Mouse (Mus musculus) heart, postnatal 25 days (tissue): ENCODE data around the gene Kcnn3. TPM values are rescaled to one million over a fixed set of nuclear protein-coding genes. Genes with fewer than 3 reads are reported as not detected.

Experiments used
- DNase-seq: peaks from one replicate; pipeline ENCODE4 v3.0.0; 2022; ENCODE audit warnings: low spot score
- intact Hi-C: fragments of 180-260 bp; cut with DNase I; formaldehyde crosslinking; loops from one replicate; pipeline ENCODE4 v1.15.1; 2025
- total RNA-seq, 2 experiments: library from RNA; stranded (reverse); gene quantifications; 2 replicates each; pipeline ENCODE4 v1.2.3; 2021

Gene Kcnn3
- total RNA-seq, 2 experiments from 2014 or later = 2.3 to 2.8 TPM

DNA sequence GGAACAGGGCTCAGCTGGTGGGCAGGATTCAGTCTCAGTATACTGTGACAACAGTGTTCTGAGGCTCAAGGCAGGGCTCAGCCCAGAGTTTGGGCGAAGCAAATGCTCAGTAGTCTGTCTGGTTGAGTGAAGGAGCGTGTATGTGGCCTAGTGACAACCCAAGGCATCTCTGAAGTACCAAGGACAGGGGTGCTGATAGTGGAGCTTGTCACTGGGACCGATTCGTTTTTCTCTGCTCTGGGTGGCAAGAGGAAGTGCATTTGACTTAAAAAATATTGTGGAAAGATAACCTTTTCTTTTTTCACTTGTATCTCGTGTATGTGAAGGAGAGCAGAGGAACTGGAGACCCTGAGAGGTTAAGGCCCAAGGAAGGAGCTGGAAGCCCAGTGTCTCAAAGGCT is 37.8 kb downstream of the Kcnn3 start:
- DNase-seq = no peak
- intact Hi-C loops = no loop called here

DNA sequence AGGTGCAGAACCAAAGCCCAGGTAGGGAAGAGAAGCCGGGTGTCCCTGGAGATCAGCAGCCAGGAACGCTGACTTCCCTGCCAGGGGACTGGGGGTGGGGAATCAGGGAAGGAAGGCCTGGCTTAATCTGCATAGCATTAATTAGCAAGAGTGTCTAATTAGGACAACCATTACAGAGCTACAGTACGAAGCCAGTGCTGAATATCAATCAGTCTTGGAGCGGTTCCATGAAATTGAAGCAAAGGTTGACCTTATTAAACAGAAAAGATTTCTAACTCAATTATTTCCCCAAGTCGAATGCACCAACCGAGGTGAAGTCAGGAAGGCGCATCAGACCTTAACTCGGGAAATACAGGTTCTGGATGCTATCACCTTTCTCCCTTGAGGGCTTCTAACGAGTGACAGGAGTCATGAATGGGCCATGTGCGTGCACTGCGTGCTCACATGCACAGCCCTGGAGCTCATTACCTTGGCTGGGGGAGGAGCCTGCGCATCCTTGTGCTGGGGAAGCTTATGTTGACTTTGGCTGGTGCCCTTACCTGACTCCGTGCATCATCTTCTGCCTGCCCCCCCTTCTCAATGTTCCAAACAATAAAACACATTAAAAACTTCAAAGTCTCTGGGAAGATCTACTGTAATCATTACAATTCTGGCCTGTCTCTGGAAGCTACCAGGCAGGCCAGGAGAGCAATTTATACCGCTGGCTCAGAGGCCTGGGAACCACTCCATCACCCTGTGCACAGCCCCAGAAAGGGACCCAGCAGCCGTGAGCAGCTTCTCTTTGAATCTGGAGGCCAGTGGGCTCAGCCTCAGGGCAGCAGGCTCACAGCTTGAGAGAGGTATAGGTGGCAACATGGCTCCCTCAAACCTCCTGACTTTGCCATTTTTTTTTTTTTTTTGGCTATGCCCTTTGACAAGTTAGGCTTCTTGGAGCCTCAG is 39.3 kb downstream of the Kcnn3 start:
- DNase-seq = no peak
- intact Hi-C loops = no loop called here

DNA sequence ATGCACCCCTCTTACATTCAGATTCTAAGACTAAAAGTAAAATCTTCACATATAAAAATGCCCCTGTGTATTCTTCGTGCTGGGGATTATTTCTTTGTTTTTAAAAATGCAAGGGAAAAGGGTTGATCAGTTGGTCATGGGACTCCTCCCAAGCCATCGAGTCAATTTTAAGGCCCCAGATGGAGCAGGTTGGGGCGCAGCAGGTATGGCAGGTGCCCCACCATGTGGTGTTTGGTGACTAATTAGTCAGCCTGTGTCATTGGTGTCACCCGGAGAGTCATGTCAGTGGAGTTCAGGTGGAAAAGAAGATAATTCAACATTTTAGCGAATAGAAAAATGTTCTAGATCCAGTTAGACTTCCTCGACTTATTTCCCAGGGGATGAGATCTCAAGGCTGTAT is 41.4 kb downstream of the Kcnn3 start:
- no peak for DNase-seq
- intact Hi-C loops = no loop called here

DNA sequence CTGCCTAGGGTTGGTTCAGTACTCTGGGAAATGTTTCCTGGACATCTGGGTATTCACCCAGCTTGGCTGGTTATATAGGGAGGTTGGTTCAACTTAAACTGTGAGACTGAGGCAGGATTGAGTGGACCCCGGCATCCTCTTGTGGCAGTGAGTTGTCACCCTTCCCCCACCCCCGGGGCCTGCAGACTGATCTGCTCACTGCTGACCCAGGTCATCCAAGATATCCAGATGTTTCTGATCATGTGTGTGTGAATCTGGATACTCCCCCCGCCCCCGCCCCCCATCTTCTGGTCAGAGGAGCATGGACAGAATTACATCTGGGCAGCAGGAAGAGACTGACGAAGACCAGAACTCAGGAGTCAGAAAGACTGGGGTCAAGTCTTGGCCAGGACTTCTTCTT is 45.4 kb downstream of the Kcnn3 start:
- no peak for DNase-seq
- intact Hi-C loops = no loop called here

DNA sequence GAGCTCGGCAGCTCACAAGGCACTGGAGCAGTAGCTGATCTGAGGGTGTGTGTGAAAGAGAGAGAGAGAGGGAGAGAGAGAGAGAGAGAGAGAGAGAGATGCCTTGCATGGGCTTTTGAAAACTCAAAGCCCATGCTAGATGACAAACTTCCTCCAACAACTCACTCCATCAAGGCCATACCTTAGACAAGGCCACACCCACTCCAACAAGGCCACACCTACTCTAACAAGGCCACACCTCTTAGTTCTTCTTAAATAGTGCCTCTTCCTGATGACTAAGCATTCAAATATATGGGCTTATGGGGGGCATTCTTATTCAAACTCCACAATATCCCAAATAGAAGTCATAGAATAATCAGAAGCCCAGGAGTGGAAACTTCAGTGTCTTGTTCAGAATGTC is 49.1 kb downstream of the Kcnn3 start:
- intact Hi-C loops = no loop called here
- no peak for DNase-seq

DNA sequence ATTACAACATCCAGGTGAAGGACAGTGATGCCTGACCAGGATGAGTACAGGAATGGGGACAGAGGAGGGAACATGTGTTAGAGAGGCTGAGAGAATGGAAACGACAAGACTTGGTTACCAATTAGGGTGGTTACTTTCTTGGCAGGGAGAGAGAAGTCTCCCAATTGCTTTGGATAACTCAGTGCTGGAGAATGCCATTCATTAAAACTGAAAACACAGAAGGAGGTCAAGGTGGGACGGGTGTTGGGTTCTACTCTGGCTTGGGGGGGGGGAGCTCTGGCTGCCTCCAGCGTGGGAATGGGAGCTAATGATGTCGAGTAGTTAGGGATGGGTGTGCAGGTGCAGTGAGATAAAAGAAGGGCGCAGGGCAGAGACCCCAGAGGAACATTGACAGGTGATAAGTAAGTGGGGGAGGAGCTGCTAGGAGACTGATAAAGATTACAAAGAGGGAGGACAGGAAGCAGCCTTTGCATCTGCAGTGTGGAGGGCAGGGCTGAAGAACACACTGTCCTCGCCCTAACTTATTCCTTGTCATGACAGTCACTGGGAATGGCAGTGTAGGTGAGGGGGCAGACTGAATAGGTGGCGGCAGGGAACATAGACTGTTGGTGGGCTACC is 49.9 kb downstream of the Kcnn3 start:
- intact Hi-C loops = loop anchor here (5.0 kb wide), 1 partner anchor 117 kb away; no protein-coding TSS in a partner anchor
- no peak for DNase-seq

DNA sequence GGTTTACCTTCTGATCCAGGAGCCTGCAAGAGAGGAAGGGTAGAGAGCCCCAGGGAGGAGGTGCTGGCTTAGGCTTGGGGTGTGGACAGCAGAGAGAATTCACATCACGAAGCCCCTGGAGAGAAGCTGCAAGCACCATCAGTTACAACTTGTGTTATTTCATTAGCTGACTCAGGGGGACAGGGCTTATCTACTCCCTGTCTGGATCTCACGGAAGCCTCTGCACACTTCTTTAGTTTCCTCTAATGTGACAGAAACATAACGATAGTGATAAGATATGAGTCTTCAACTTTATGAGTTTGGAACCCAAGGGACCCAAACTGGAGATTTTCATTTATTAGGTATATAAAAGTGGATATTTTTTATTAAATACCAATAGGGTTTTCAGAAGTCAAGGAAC is 50.4 kb downstream of the Kcnn3 start:
- no peak for DNase-seq
- intact Hi-C loops = loop anchor here (5.0 kb wide), 1 partner anchor 117 kb away; no protein-coding TSS in a partner anchor

DNA sequence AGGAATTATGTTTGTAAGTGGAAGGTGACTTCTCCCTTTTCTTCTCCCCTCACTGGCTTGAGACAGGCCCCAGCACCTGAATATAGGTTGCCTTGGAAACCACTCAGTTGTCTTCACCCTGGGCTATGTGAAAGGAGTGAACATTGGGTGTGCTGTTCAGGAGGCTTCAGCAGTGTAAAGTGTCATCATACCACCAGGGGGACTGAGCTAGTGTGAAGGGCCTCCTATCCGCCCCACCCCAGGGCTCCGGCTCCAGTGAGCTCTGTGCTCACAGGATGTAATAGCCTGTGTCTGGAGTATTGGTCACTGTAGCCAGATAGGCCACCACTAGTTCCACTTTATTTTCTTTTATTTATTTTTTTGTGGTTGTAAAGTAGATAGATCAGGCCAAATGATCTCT is 54.3 kb downstream of the Kcnn3 start:
- intact Hi-C loops = loop anchor here (5.0 kb wide), 1 partner anchor 113 kb away; no protein-coding TSS in a partner anchor
- no peak for DNase-seq

DNA sequence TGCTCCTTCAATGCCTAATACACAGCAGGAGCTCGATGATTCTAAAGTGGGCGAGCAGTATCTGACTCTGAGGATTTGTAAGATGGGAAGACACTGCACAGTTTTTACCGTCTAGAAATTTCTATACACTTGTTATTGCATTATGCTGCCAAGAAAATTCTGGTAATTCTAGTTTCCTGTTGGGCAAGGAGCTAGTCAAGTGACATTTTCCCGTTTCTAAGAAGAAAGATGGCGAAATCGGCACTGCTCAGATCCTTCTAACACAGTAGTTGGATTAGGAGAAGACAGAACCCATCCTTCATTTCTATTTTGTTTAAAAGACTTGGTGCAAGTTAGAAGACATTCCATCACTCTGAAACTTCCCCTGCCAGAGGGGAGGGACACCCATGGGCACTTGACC is 56.4 kb downstream of the Kcnn3 start:
- intact Hi-C loops = no loop called here
- no peak for DNase-seq

DNA sequence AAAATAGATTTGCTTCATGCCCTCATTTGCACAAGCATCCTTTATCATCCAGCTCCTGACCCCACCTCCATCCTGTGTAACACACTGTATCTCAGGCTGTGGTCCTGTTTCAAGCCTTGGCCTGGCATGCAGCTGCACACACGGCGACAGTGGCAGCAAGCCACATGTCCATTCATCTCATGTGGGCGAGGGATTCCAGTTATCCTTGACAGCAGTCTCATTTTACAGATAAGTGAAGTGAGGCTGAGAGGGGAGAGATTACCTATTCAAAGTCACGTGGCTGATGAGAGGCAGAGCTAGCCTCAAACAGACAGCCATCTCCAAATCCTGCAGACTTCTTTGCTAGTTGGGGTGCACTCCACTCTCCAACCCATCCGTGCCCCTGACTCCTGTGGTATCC is 57.2 kb downstream of the Kcnn3 start:
- intact Hi-C loops = no loop called here
- DNase-seq = no peak

DNA sequence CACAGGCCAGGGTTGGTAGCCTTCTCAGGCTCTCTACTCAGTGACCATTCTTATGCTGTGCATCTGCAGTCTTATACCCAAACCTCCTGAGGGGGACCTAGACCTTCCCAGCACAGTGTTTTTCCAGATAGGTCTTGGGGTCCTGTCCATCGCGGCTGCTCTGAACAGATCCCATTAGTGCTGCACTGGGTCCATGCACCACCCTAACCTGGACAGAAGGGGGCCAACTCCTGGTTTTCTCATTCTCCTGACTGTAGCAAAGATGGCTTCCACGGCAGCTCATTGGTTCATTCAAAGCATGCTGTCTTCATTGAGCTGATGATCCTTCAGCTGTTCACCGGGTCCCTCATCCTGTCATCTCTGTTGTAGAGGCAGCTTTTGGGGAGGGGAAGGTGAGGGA is 58.1 kb downstream of the Kcnn3 start:
- no peak for DNase-seq
- intact Hi-C loops = no loop called here

DNA sequence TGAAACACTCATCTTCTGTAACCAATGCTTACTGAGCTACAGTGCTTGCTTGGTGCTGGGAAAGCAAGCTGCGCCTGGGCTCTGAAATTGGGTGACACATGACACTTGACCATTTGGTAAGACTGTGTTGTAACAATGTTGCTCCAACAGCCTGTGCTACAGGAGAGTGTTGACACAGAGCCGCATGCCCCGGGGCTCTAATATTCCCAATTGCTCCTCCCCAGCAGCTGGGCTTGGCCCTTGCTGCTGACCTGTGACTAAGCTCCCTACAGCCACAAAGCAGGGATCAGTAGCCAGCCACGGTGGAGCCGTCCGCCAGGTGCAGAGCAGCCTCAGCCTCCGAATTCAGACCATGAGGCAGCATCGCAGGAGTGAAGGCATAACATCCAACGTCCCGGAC is 58.8 kb downstream of the Kcnn3 start:
- DNase-seq = no peak
- intact Hi-C loops = no loop called here

DNA sequence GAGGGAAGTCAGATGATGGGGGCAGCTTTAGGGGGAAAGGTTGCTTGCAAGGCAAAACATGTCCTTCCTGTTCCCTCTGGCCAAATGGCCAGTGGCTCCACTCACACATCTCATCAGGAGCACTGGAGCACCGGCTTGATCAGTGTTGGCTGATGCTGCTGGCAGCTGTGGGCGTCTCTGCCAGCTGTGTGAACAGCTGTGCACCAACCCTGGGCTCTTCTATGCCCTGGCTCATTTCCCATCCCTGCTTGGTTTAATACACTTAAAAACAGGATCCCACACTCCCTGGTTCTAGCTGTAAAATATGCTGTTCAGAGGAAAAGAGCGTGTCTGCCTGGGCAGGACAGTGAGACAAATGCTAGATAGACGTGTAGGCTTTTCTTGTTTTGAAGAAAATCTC is 64.3 kb downstream of the Kcnn3 start:
- intact Hi-C loops = no loop called here
- no peak for DNase-seq

DNA sequence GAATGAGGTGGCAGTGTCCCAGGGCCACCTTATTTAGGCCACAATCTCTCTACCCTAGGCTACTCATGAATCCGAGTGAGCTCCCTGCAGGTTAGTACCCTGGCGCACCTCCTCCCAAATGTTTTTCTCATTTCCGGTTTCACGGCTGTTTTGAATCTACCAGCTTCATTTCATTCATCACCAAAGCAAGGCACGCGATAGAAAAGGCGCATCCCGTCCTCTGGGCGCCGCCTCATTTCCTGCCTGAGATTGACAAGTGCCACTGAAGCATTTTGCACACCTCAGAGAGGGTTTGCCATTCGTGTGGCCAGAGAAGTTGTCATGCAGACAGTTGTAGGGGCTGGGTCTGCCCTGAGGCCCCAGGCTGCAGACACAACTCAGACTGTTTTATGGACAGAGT is 68.5 kb downstream of the Kcnn3 start:
- DNase-seq = no peak
- intact Hi-C loops = no loop called here

DNA sequence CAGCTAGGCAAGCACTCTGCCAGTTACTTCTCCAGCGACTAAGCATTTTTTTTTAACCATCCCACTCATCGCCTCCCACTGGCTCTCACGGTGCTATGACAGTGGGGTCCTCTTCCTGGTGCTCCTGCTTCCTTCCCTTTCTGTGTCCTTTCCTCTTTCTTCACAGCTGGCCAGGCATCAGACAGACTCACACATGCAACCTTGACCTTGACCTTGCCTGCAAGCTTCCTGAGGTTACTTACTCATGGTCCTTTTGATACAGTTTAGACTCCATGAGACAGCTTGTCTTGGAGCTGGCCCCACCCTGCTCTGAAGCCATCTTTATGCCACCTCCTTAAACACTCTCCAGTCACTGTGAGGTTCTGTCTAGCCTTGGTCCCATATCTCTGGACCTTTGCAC is 69.4 kb downstream of the Kcnn3 start:
- DNase-seq = no peak
- intact Hi-C loops = no loop called here

DNA sequence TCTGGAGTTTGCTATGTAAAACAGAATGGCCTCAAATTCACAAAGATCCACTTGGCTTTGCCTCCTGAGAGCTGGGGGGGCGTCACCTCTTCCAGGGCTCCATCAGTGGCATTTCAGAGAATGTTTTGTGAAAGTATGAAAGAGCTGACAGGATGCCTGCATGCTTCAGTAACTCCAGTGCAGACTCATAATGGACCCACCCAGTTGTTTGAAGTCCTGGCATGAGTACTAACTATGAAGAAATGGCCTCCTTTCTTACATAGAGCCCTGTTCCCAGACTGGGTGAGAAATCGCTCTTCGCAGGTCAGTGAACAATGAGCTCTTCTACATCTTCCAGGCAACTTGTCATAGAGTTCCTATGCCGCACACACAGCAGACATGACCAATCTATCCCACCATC is 70.4 kb downstream of the Kcnn3 start:
- DNase-seq = no peak
- intact Hi-C loops = no loop called here

DNA sequence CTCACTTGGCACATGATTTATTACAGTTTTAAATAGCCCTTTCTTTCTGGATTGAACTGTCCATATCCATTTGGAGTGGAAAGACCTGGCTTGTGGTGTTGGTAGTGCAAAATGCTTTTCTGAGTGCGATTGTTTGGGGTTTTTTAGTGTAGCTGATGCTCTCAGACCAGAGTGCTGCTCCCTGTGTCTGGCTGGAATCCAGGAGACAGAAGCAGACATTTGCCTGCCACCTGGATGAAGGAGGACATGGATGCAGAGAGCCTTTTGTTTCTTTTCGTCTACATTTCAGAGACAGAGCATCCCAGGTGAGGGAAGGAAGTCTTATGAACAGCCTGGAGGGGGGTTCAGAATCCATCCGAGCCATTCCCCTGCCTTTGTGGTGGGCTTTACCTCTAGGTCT is 71.5 kb downstream of the Kcnn3 start:
- intact Hi-C loops = no loop called here
- DNase-seq = no peak

DNA sequence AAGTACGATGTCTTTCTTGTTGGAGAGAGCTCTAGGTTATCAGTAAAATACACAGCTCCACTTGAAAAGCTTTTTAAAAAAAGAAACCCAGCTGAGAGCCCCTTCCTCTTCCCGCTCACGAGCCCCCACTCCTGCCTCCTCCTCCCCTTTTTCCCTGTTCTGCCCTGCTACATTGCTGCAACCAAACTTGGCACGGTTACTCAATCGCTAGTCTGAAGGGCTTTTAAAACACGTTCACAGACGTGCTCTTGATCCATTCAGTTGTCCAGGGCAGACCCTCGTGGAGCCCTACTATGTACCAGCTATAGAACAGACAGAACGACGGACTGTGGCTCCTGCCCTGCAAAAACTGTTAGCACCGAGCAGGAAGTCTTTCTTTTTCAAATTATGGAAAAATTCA is 72.8 kb downstream of the Kcnn3 start:
- intact Hi-C loops = no loop called here
- DNase-seq = no peak

DNA sequence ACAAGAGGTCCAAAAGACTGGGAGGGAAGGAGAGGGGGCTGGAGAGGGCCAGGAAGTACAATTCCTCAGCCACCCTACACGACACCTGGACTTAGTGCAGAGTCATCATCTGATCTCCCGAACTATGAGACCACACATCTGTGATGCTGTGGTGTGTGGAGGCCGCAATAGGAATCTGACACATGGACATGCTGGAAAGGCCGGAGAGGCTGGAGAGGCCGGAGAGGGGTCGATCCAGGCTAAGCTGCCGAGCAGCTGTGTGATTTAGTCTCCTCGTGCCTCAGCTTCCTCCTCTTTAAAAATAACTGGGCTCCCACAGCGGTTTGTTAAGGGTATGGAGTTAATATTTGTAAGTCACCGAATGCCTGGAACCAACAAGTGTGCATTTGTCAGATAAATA is 73.6 kb downstream of the Kcnn3 start:
- intact Hi-C loops = no loop called here

DNA sequence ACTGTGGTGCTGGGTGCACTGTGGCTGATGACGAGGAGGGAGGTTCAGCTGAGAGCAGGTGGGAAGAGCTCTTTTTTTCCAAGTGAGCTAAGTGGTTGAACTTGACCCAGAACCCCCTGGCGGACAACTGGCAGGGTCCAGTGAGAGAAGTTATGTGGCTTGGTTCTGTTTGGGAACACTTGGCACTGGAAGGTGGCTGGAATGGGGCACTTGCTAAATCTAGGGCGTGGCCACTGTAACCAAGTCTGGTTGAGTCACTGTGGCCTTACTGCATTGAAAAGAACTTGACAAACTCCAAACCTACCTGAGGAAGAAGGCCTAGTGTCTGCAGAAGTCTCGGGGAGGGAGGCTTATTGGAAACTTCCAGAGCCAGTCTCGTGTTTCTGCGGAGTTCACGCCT is 78.4 kb downstream of the Kcnn3 start:
- no peak for DNase-seq
- intact Hi-C loops = no loop called here

More for the DNA sequence above, 73.6 kb downstream of the Kcnn3 start:
- DNase-seq = no peak

DNA sequence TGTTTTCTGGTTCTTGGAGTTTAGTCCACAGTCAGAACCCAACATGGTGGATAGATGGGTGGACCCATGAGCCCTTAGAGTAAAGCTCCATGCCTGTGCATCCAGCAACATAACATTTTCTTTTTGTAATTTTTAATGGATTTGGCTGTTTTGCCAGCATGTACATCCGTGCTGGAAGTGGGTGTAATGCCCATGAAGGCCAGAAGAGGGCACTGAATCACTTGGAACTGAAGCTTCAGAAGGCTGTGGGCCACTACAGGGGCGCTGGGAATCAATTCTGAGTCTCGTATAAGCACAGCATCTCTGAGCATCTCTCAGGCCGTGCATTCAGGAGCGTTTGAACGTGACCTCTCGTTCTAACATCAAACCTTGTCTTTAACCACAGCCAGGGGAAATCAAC is 79.0 kb downstream of the Kcnn3 start:
- DNase-seq = no peak
- intact Hi-C loops = no loop called here

DNA sequence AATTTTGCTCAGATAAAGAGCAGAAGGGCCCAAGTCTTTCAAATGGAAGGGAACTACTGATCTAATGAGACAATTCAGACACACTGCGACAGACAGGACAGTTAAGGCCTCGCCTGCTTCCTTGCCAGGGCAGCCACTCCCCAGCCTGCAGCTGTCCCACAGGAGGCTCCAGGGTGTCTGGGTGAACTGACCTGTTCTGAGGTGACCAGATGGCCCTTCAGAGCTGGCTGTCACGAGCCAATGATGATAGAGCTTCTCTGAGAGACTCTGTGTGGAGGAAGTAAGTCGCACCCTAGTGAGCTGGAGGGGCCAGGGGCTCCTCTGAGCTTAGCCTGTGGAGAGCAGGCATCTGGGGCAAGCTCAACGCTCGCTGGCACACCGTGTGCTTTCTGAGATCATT is 81.1 kb downstream of the Kcnn3 start:
- intact Hi-C loops = no loop called here
- no peak for DNase-seq
